In the genomic region with DNA sequence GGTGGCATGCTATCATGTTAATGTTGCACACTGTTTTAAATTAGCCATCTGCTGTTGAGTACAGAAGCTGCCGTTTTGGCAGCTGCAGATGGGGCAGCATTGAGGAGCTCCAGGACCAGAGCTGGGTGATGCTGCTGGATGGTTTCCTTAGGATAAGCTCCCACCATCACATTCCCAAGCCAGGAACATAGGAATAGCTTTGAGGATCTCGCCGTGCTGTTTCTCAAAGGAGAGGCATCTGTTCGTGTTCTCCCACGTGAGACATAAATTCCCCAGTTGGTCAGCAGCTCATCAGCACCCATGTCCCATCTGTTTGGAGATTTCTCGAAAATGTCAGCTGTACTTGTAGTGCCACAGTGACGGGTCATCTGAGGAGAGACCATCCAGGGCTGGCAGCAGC, we compare ENCODE assay signal across 12 mouse cellular contexts. TPM values are rescaled to one million over a fixed set of nuclear protein-coding genes. Genes with fewer than 3 reads are reported as not detected.
DNase-seq lines count a peak whose midpoint lies in the region; ATAC-seq and TF ChIP-seq lines count a peak whose summit lies in the region.
"Had no signal": no experiment of that assay in that cellular context is flagged by ENCODE, and none has a peak within 500 bp of the region (broad histone marks: within the 10 kb centered on the region; RNA-seq: fewer than 3 reads in every experiment).

No protein-coding gene starts in this region.

- TF ChIP-seq CTCF in lung, adult 2 months (IDR thresholded peaks at IDR 0.05; ENCODE audit: insufficient read depth, low read length): no peak

- no peaks in the 10 kb centered on the region for H3K36me3 ChIP-seq in lung, embryonic 15.5 days
- H3K36me3 ChIP-seq: neural tube, embryonic 13.5 days had no signal

- peaks cover 33% of the 10 kb centered on the region for H3K4me1 ChIP-seq in lung, embryonic 15.5 days
- H3K4me1 ChIP-seq in lung, adult 2 months (ENCODE audit: control insufficient read depth, insufficient read depth, low read length): peaks cover 16% of the 10 kb centered on the region; the same call in 1 of the 2 replicates

- WGBS in lung, embryonic 15.5 days: 77% methylated on average over 7 of the region's 7 CpGs
- 68% methylated on average over 7 of the region's 7 CpGs for WGBS in lung, adult 2 months

- TF ChIP-seq POLR2A in lung, adult 2 months (IDR thresholded peaks at IDR 0.05; ENCODE audit: borderline replicate concordance, extremely low read depth, low read depth, low read length): no peak

- H3K4me2 ChIP-seq in lung, embryonic 15.5 days: no peak overlapping the region
- H3K4me2 ChIP-seq: neural tube, embryonic 13.5 days had no signal

- no peak overlapping the region for H3K9ac ChIP-seq in lung, embryonic 15.5 days
- H3K9ac ChIP-seq: neural tube, embryonic 13.5 days had no signal

- H3K9me3 ChIP-seq in lung, embryonic 15.5 days: no peaks in the 10 kb centered on the region
- H3K9me3 ChIP-seq: neural tube, embryonic 13.5 days had no signal

- peak; percentile 39 to 54 for DNase-seq in cerebellum, postnatal 10 days
- no peak for DNase-seq in cerebellum, adult 11-12 months
- no peak for DNase-seq in lung, adult 2 months
- DNase-seq in left cerebral cortex, adult 18-20 months (ENCODE audit: low spot score in 2 of 2): peak; percentile 65 to 75
- DNase-seq in skeletal muscle tissue, adult 2 months (ENCODE audit: low read depth, low spot score): peak; percentile 51
- no peak for DNase-seq in natural killer cell, adult 2 months (ENCODE audit: low spot score in 2 of 2)
- DNase-seq: gastrocnemius, postnatal 10 days; kidney, adult 9 months; thymus, adult 2 months had no signal

- no peaks in the 10 kb centered on the region for H3K27me3 ChIP-seq in lung, embryonic 15.5 days
- H3K27me3 ChIP-seq: neural tube, embryonic 13.5 days had no signal

- no peak overlapping the region for H3K4me3 ChIP-seq in lung, embryonic 15.5 days
- no peak overlapping the region for H3K4me3 ChIP-seq in lung, adult 2 months (replicated peaks; ENCODE audit: extremely low read depth, low read depth, low read length)
- H3K4me3 ChIP-seq: neural tube, embryonic 13.5 days had no signal

- H3K27ac ChIP-seq in lung, embryonic 15.5 days: 0 out of 2 replicates have a peak overlapping the region, but pooled peaks have one; percentile 6
- H3K27ac ChIP-seq: neural tube, embryonic 13.5 days had no signal

- no peak for ATAC-seq in lung, embryonic 15.5 days (ENCODE audit: borderline replicate concordance, extremely low read depth, low FRiP score, low TSS enrichment)
- ATAC-seq in inflammation-experienced regulatory T-cells, adult 6 months: no peak

RNA-seq across cellular contexts. Expression of gene Rapgef1, which starts 28.3 kb away (rescaled TPM):
- 14.2 and 15.0 TPM in 2 replicates for polyA plus RNA-seq in lung, embryonic 15.5 days (2015; fragmentation: Nextera tagmentation; extraction: Ambion mirVana)
- 52.4 and 65.2 TPM in 2 replicates for polyA plus RNA-seq in lung, adult 2 months (2012; rRNA removed)
- 100 to 1,000 TPM in 1 of 2 experiments, 10 to 100 TPM in 1; 91.4 to 100 TPM for total RNA-seq in left cerebral cortex, adult 18-20 months (2021)
- 10 to 100 TPM; 26.4 to 37.9 (median 29.7) TPM for polyA plus RNA-seq in inflammation-experienced regulatory T-cells, adult 6 months (2017; shearing (Covaris generic))

Comparison
In these comparisons a context has a peak if more than half of its experiments do, and no peak if none do; other contexts are left out.
1. DNase-seq: peak in cerebellum, postnatal 10 days (2 of 2), left cerebral cortex, adult 18-20 months (2 of 2) and skeletal muscle tissue, adult 2 months (single experiment); none in cerebellum, adult 11-12 months (single experiment), lung, adult 2 months (single experiment) and natural killer cell, adult 2 months (0 of 2).